Mouse (Mus musculus): ENCODE data around the gene H2afv.

DNA sequence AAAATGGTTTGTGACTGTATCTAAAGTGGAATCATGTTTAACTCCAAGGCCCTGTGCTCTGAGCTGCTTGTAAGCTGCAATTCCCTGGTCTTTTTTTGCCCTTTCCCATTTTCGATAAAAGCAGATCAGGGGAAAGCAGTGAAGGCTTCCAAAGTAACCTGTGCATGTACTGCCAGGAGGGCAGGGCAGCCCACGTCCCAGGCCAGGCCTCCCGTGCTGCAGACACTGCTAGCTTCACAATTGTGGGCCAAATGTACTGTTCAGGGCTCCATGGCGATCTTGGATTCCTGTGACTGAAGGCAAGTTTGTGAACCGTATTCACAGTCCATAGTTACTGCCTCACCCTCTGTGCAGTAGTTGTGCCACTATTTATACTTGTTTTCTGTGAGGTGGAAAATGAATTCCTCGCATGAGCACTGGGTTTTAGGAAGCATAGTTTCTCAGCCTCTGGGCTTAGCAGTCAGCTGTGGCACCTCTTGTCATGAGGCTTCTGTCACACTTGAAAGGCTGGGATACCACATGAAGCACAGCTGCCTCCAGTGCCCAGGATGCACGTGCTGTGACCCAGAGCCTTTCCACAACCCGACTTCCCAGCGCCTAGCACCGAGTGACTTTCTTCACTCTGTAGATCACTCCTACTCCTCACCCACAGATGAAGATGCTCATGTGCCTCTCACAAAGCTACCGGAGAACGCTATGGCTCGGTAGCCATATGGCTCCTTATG lies 36.6 kb upstream of the H2afv start:
- TF ChIP-seq CTCF (IDR thresholded peaks at IDR 0.05; ENCODE audit: borderline replicate concordance, control insufficient read depth, extremely low read depth, insufficient read depth, low read length, poor library complexity) = no peak
- no peak for TF ChIP-seq POLR2A (IDR thresholded peaks at IDR 0.05; ENCODE audit: control insufficient read depth, extremely low read depth, insufficient read depth, low read length, poor library complexity)
